Mouse (Mus musculus) small intestine, adult 2 months (tissue): Measurements from ENCODE around the gene Cltc.

Source experiments
- CTCF ChIP-seq: fragments of 200-500 bp; IDR thresholded peaks from 2 replicates; pipeline ENCODE4 v1.5.1; 2012; ENCODE audit warnings: low read depth, mild to moderate bottlenecking, control low read depth, inconsistent platforms, low read length, moderate library complexity, mixed read lengths; ENCODE audit not compliant: insufficient replicate concordance, insufficient read length; ENCODE audit errors: extremely low read depth
- POLR2A ChIP-seq: fragments of 200-500 bp; IDR thresholded peaks from 2 replicates; pipeline ENCODE4 v1.6.1; 2012; ENCODE audit warnings: low read depth, mild to moderate bottlenecking, control low read depth, inconsistent platforms, low read length, moderate library complexity

GRCm38 (mm10) chr11:86671041-86671675, 86.2 kb downstream of the Cltc start:
- TF ChIP-seq CTCF = no peak
- TF ChIP-seq POLR2A = no peak
